Mouse (Mus musculus): ENCODE results near the gene Cog5. TPM values are rescaled to one million over a fixed set of nuclear protein-coding genes. Genes with fewer than 3 reads are reported as not detected.
A peak's percentile ranks its signal among the peaks of the same experiment; 100 is the strongest.
"Not testable (repeated sequence)": the region's sequence is repeated elsewhere in the genome, so short reads cannot be mapped to it uniquely, and the experiment has no call there.

Cog5 gene
- 41.1 TPM in 2 replicates for polyA plus RNA-seq (2014; fragmentation: Nextera tagmentation; extraction: Ambion mirVana)

DNA sequence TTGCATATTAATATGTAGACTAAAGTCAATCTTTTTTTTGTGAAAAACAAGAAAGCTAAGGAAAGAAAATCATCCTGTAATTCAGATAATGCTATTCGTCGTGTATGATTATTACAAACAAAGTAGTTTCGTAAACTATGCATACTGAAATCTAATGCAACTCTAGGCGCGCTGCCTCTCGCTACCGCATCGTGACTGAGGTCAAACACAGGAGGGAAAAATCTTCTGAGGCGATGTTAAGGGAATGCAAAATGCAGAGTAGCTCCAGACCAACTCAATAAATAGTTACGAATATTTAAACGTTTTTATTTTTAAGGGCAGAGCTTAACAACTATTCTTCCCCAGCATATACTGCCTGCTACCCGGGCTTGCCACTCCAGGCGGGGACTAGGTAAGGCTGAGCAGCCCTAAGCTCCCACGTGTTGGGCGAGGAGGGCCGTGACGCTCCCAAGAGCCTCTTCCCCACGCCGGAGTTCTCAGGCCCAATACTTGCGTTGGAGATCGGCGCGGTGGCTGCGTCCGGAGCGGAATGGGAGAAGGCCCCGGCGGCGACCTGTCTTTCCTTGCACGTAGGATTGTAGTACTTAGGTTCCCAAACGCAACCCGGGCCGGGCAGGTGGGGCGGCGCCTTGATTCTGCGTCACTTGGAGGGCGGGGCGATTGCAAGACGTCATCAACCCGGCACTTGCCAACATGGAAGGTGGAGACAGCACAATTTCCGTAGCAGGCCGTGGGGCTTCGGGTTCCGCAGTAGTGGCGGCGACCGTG lies at the start of gene Cog5, which contains the start of gene Dus4l:
TSS of gene Cog5 (plus strand) at position 673 of the 768 bp plus-strand sequence.
TSS of gene Dus4l (minus strand) at position 630 of the 768 bp plus-strand sequence.
- ATAC-seq (ENCODE audit: low FRiP score) (peak; percentile 96), DNase-seq (ENCODE audit: low spot score) (peak; percentile 97)
- Histone ChIP-seq H3K4me2 (replicated peaks; ENCODE audit: low read depth, low read length) (peak within 1 kb of the TSS; percentile 56), H3K36me3 (ENCODE audit: control insufficient read depth, insufficient read depth, low read length) (no peaks in the 10 kb centered on the region), H3K27ac (ENCODE audit: low read depth, low read length) (no peak within 1 kb of the TSS), H3K4me3 (ENCODE audit: low read depth, low read length) (peak within 1 kb of the TSS; percentile 74), H3K9ac (ENCODE audit: low read depth, low read length) (peak within 1 kb of the TSS; percentile 81), H3K4me1 (replicated peaks; ENCODE audit: control insufficient read depth, insufficient read depth, low read length) (no peaks in the 10 kb centered on the region), H3K27me3 (ENCODE audit: control insufficient read depth, insufficient read depth, low read length) (no peaks in the 10 kb centered on the region), H3K9me3 (ENCODE audit: control insufficient read depth, low read length) (no peaks in the 10 kb centered on the region)
- 1% methylated on average over 47 of the region's 47 CpGs for WGBS

DNA sequence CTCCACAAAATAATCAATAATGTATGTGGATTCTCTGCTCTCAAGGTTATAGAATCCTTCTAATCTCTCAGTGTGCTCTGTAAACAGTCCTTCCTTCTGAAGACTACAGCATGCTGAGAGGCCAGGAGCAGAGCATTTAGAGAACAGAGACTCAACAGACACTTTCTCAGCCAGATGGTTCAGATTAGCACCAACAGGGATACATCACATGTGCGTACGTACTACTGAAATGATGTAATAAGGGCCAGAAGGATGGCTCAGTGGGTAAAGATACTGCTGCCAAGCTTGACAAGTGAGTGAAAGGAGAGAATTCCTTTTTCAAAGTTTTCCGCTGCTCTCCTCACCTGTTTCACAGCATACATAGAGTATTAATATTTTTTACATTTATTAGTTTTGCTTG lies 49.8 kb upstream of the Cog5 start:
- H3K9ac ChIP-seq (ENCODE audit: low read depth, low read length): no peak overlapping the region
- no peaks in the 10 kb centered on the region for H3K9me3 ChIP-seq (ENCODE audit: control insufficient read depth, low read length)
- peak; percentile 7 for DNase-seq (ENCODE audit: low spot score)
- no peaks in the 10 kb centered on the region for H3K4me1 ChIP-seq (replicated peaks; ENCODE audit: control insufficient read depth, insufficient read depth, low read length)
- no peak overlapping the region for H3K27ac ChIP-seq (ENCODE audit: low read depth, low read length)
- H3K36me3 ChIP-seq (ENCODE audit: control insufficient read depth, insufficient read depth, low read length): no peaks in the 10 kb centered on the region
- no peak overlapping the region for H3K4me3 ChIP-seq (ENCODE audit: low read depth, low read length)
- H3K27me3 ChIP-seq (ENCODE audit: control insufficient read depth, insufficient read depth, low read length): no peaks in the 10 kb centered on the region
- ATAC-seq (ENCODE audit: low FRiP score): no peak
- no peak overlapping the region for H3K4me2 ChIP-seq (replicated peaks; ENCODE audit: low read depth, low read length)
- 75% methylated on average over 3 of the region's 3 CpGs for WGBS

DNA sequence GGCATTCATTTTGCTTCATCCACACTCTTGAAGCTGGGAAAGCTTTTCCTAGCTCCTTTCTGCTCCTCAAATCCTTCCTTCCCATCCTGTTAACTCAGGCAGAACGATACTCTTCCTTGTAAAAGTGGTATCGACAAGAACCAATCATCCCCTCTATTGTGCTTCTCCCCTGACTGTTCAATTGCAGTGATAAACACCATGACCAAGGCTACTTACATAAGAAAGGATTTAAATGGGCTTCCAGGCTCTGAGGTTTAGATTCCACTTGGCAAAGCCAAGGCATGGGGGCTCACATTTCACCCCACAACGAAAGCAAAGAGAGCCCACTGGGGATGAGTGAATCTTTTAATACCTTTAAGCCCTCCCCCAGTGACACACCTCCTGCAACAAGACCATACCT lies 46.5 kb upstream of the Cog5 start:
- no peak for DNase-seq (ENCODE audit: low spot score)
- Histone ChIP-seq H3K9ac (ENCODE audit: low read depth, low read length) (no peak overlapping the region), H3K36me3 (ENCODE audit: control insufficient read depth, insufficient read depth, low read length) (no peaks in the 10 kb centered on the region), H3K4me3 (ENCODE audit: low read depth, low read length) (no peak overlapping the region), H3K4me2 (replicated peaks; ENCODE audit: low read depth, low read length) (no peak overlapping the region), H3K9me3 (ENCODE audit: control insufficient read depth, low read length) (no peaks in the 10 kb centered on the region), H3K4me1 (replicated peaks; ENCODE audit: control insufficient read depth, insufficient read depth, low read length) (no peaks in the 10 kb centered on the region), H3K27ac (ENCODE audit: low read depth, low read length) (no peak overlapping the region), H3K27me3 (ENCODE audit: control insufficient read depth, insufficient read depth, low read length) (no peaks in the 10 kb centered on the region)
- ATAC-seq (ENCODE audit: low FRiP score): no peak
- 9% methylated on average over 3 of the region's 3 CpGs for WGBS

DNA sequence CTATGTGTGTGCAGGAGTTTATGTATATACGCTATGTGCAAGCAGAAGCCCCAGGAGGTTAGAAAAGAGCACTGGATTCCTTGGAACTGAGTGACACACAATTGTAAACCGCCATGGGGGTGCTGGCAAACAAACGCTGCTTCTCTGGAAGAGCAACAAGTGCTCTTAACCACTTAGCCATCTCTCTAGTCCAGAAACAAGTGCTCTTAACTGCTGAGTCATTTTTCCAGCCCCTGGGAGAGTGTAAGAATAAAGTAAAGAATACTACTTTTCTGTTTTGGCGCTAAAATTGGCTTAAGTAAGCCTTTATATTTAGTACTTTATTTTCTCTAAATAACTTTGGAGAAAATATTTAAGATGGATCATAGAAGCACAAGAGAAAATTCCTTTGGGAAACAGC lies 41.3 kb upstream of the Cog5 start:
- DNase-seq (ENCODE audit: low spot score): no peak
- no peaks in the 10 kb centered on the region for H3K27me3 ChIP-seq (ENCODE audit: control insufficient read depth, insufficient read depth, low read length)

DNA sequence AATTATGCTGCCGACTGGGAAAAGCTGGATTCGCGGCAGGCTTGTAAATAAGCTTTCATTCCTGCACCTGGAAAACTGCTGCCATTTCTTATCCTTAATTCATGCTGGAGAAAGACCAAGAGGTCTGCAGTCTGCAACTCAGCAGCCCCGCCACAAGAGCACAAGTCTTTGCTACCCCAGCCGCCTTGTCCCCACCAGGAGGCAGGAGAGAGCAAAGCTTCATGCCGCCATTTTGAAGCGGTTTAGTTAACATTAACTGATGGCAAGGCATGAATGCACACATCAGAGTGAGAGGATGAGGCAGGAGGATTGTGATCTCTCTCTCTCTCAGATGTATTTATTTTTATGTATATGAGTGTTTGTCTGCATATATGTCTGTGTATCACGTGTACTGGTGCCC lies 34.6 kb upstream of the Cog5 start:
- Histone ChIP-seq H3K4me2 (replicated peaks; ENCODE audit: low read depth, low read length) (no peak overlapping the region), H3K4me3 (ENCODE audit: low read depth, low read length) (no peak overlapping the region), H3K27me3 (ENCODE audit: control insufficient read depth, insufficient read depth, low read length) (no peaks in the 10 kb centered on the region), H3K27ac (ENCODE audit: low read depth, low read length) (no peak overlapping the region), H3K4me1 (replicated peaks; ENCODE audit: control insufficient read depth, insufficient read depth, low read length) (no peaks in the 10 kb centered on the region), H3K36me3 (ENCODE audit: control insufficient read depth, insufficient read depth, low read length) (no peaks in the 10 kb centered on the region), H3K9ac (ENCODE audit: low read depth, low read length) (no peak overlapping the region), H3K9me3 (ENCODE audit: control insufficient read depth, low read length) (no peaks in the 10 kb centered on the region)
- no peak for DNase-seq (ENCODE audit: low spot score)
- no peak for ATAC-seq (ENCODE audit: low FRiP score)
- WGBS: 87% methylated on average over 8 of the region's 8 CpGs

More for the DNA sequence above, 41.3 kb upstream of the Cog5 start:
- 56% methylated on average over 4 of the region's 4 CpGs for WGBS
- H3K4me1 ChIP-seq (replicated peaks; ENCODE audit: control insufficient read depth, insufficient read depth, low read length): no peaks in the 10 kb centered on the region
- H3K36me3 ChIP-seq (ENCODE audit: control insufficient read depth, insufficient read depth, low read length): no peaks in the 10 kb centered on the region
- no peak overlapping the region for H3K9ac ChIP-seq (ENCODE audit: low read depth, low read length)
- no peak for ATAC-seq (ENCODE audit: low FRiP score)
- no peak overlapping the region for H3K27ac ChIP-seq (ENCODE audit: low read depth, low read length)
- no peak overlapping the region for H3K4me3 ChIP-seq (ENCODE audit: low read depth, low read length)
- H3K9me3 ChIP-seq (ENCODE audit: control insufficient read depth, low read length): no peaks in the 10 kb centered on the region
- H3K4me2 ChIP-seq (replicated peaks; ENCODE audit: low read depth, low read length): no peak overlapping the region

DNA sequence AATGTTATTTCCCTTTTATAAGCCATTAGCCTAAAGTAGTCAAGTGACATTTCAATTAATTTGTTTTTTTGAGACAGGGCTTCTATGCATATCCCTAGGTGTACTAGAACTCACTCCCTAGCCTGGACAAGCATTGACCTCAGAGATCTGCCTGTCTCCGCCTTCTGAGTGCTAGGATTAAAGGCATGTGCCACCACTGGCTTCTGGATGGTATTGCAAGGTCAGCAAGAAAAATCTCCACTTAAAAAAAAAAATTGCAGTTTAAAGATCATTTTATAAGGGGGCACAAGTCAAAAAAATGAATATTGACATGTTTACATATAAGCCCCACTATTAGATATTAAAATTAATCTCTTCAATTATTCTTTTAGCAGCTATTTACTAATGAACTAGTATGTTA lies 29.7 kb upstream of the Cog5 start:
- no peaks in the 10 kb centered on the region for H3K4me1 ChIP-seq (replicated peaks; ENCODE audit: control insufficient read depth, insufficient read depth, low read length)
- no peaks in the 10 kb centered on the region for H3K9me3 ChIP-seq (ENCODE audit: control insufficient read depth, low read length)
- no peak overlapping the region for H3K4me2 ChIP-seq (replicated peaks; ENCODE audit: low read depth, low read length)
- ATAC-seq (ENCODE audit: low FRiP score) (no peak), DNase-seq (ENCODE audit: low spot score) (no peak)
- H3K36me3 ChIP-seq (ENCODE audit: control insufficient read depth, insufficient read depth, low read length): no peaks in the 10 kb centered on the region
- H3K27ac ChIP-seq (ENCODE audit: low read depth, low read length): no peak overlapping the region
- H3K27me3 ChIP-seq (ENCODE audit: control insufficient read depth, insufficient read depth, low read length): no peaks in the 10 kb centered on the region
- no peak overlapping the region for H3K4me3 ChIP-seq (ENCODE audit: low read depth, low read length)
- 97% methylated on average over 1 of the region's 1 CpGs for WGBS
- no peak overlapping the region for H3K9ac ChIP-seq (ENCODE audit: low read depth, low read length)

DNA sequence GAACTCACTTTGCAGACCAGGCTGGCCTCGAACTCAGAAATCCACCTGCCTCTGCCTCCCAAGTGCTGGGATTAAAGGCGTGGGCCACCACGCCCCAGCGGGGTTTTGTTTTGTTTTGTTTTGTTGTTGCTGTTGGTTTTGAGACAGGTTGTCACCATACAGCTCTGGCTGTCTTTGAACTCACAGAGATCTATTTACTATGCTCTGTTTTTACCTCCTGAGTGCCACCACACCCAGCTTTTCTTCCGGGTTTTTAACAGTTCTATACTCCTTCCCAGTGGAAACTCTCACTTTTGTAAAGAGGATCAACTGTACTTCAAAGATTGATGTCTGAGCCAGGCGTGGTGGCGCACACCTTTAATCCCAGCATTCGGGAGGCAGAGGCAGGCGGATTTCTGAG lies 26.3 kb upstream of the Cog5 start:
- not testable (repeated sequence) for H3K27ac ChIP-seq (ENCODE audit: low read depth, low read length); H3K36me3 ChIP-seq (ENCODE audit: control insufficient read depth, insufficient read depth, low read length); H3K9me3 ChIP-seq (ENCODE audit: control insufficient read depth, low read length); H3K27me3 ChIP-seq (ENCODE audit: control insufficient read depth, insufficient read depth, low read length); H3K4me1 ChIP-seq (replicated peaks; ENCODE audit: control insufficient read depth, insufficient read depth, low read length); DNase-seq (ENCODE audit: low spot score); H3K4me3 ChIP-seq (ENCODE audit: low read depth, low read length); H3K4me2 ChIP-seq (replicated peaks; ENCODE audit: low read depth, low read length); ATAC-seq (ENCODE audit: low FRiP score); H3K9ac ChIP-seq (ENCODE audit: low read depth, low read length)
- 92% methylated on average over 9 of the region's 9 CpGs for WGBS

DNA sequence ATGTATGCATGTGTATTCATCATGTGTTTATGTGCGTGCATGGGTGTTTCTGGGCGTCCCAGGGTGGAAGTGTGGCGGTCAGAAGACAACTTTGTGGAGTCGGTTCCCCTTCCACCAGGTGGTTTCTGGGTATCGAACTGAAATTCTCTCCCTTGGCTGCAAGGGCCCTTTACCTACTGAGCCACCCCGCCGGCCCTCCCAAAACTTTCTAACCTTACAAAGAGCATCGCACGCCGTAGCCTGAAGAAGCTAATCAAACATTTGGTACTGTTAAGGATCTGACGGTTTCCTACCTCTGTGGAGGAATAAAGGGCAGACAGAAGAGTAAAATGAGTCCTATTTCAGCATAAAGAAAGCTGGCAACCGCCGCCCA lies 20.7 kb upstream of the Cog5 start:
- no peak overlapping the region for H3K27ac ChIP-seq (ENCODE audit: low read depth, low read length)
- peak overlapping the region; percentile 52 for H3K4me3 ChIP-seq (ENCODE audit: low read depth, low read length)
- DNase-seq (ENCODE audit: low spot score): peak; percentile 62
- H3K27me3 ChIP-seq (ENCODE audit: control insufficient read depth, insufficient read depth, low read length): no peaks in the 10 kb centered on the region
- 13% methylated on average over 13 of the region's 13 CpGs for WGBS
- no peaks in the 10 kb centered on the region for H3K36me3 ChIP-seq (ENCODE audit: control insufficient read depth, insufficient read depth, low read length)
- peak; percentile 60 for ATAC-seq (ENCODE audit: low FRiP score)
- peak overlapping the region; percentile 79 for H3K9ac ChIP-seq (ENCODE audit: low read depth, low read length)
- no peaks in the 10 kb centered on the region for H3K9me3 ChIP-seq (ENCODE audit: control insufficient read depth, low read length)
- peak overlapping the region; percentile 76 for H3K4me2 ChIP-seq (replicated peaks; ENCODE audit: low read depth, low read length)
- no peaks in the 10 kb centered on the region; the same call in 1 of the 2 replicates for H3K4me1 ChIP-seq (replicated peaks; ENCODE audit: control insufficient read depth, insufficient read depth, low read length)
